Mouse (Mus musculus) retina, postnatal 1 day (tissue): ENCODE measurements around the gene Pih1d2.
"Not testable (repeated sequence)": the region's sequence is repeated elsewhere in the genome, so short reads cannot be mapped to it uniquely, and the experiment has no call there.

ENCODE experiments used
- DNase-seq: peaks from one replicate; pipeline ENCODE4 v3.0.0-alpha.2; 2012

Pih1d2 gene

GRCm38 (mm10) chr9:50630903-50631302 lies 13.8 kb downstream of the Pih1d2 start:
- DNase-seq = not testable (repeated sequence)

- DNase-seq = no peak
Observed at GRCm38 (mm10) chr9:50632016-50632688, 15.0 kb downstream of the Pih1d2 start.

GRCm38 (mm10) chr9:50633059-50633458 lies 15.9 kb downstream of the Pih1d2 start:
- peak; percentile 23 for DNase-seq

GRCm38 (mm10) chr9:50634270-50634669 lies 17.1 kb downstream of the Pih1d2 start:
- no peak for DNase-seq

- DNase-seq = no peak
Observed at GRCm38 (mm10) chr9:50646826-50647370, 29.8 kb downstream of the Pih1d2 start.

- no peak for DNase-seq
Observed at GRCm38 (mm10) chr9:50650503-50650902, 33.4 kb downstream of the Pih1d2 start.

GRCm38 (mm10) chr9:50658391-50658790 lies 41.3 kb downstream of the Pih1d2 start:
- no peak for DNase-seq

- no peak for DNase-seq
Observed at GRCm38 (mm10) chr9:50658941-50659388, 41.8 kb downstream of the Pih1d2 start.

- peak; percentile 95 for DNase-seq
Observed at GRCm38 (mm10) chr9:50659392-50660217, 42.5 kb downstream of the Pih1d2 start, which contains the start of gene Dlat. TSS of gene Dlat (minus strand) at chr9:50659780.

- DNase-seq = peak; percentile 40
Observed at GRCm38 (mm10) chr9:50660431-50660830, 43.3 kb downstream of the Pih1d2 start.

- no peak for DNase-seq
Observed at GRCm38 (mm10) chr9:50664826-50665225, 47.7 kb downstream of the Pih1d2 start.

GRCm38 (mm10) chr9:50666442-50666841 lies 49.3 kb downstream of the Pih1d2 start:
- no peak for DNase-seq

GRCm38 (mm10) chr9:50667579-50668498 lies 50.7 kb downstream of the Pih1d2 start:
- DNase-seq = no peak

GRCm38 (mm10) chr9:50670690-50671089 lies 53.6 kb downstream of the Pih1d2 start:
- peak; percentile 68 for DNase-seq
